Mouse (Mus musculus): ENCODE measurements around the gene Gm21970.

The Gm21970 gene

GRCm38 (mm10) chr16:91373473-91374252, 17.9 kb upstream of the Gm21970 start:
- peak; percentile 24 for DNase-seq

- no peak for DNase-seq
Observed at GRCm38 (mm10) chr16:91374253-91374634, 17.3 kb upstream of the Gm21970 start.

GRCm38 (mm10) chr16:91376701-91377100, 14.8 kb upstream of the Gm21970 start:
- no peak for DNase-seq

GRCm38 (mm10) chr16:91378431-91378986, 13.0 kb upstream of the Gm21970 start:
- DNase-seq: no peak

- DNase-seq: no peak
Observed at GRCm38 (mm10) chr16:91378991-91379390, 12.5 kb upstream of the Gm21970 start.

GRCm38 (mm10) chr16:91379412-91379811, 12.1 kb upstream of the Gm21970 start:
- no peak for DNase-seq

- no peak for DNase-seq
Observed at GRCm38 (mm10) chr16:91380151-91380550, 11.4 kb upstream of the Gm21970 start.

GRCm38 (mm10) chr16:91381606-91382005, 9.9 kb upstream of the Gm21970 start:
- DNase-seq: no peak

GRCm38 (mm10) chr16:91382261-91382790, 9.2 kb upstream of the Gm21970 start:
- no peak for DNase-seq

- no peak for DNase-seq
Observed at GRCm38 (mm10) chr16:91384221-91384620, 7.3 kb upstream of the Gm21970 start.

GRCm38 (mm10) chr16:91385621-91386020, 5.9 kb upstream of the Gm21970 start:
- DNase-seq: no peak

- DNase-seq: no peak
Observed at GRCm38 (mm10) chr16:91386419-91387120, 5.0 kb upstream of the Gm21970 start.

- no peak for DNase-seq
Observed at GRCm38 (mm10) chr16:91387121-91387486, 4.4 kb upstream of the Gm21970 start.

GRCm38 (mm10) chr16:91390100-91390499, 1.4 kb upstream of the Gm21970 start:
- peak; percentile 43 for DNase-seq

- no peak for DNase-seq
Observed at GRCm38 (mm10) chr16:91394826-91395410, 3.4 kb downstream of the Gm21970 start.

- DNase-seq: no peak
Observed at GRCm38 (mm10) chr16:91395633-91396392, 4.3 kb downstream of the Gm21970 start.

GRCm38 (mm10) chr16:91396844-91397537, 5.5 kb downstream of the Gm21970 start:
- no peak for DNase-seq

- DNase-seq: no peak
Observed at GRCm38 (mm10) chr16:91398030-91398429, 6.5 kb downstream of the Gm21970 start.

- DNase-seq: no peak
Observed at GRCm38 (mm10) chr16:91398944-91399343, 7.4 kb downstream of the Gm21970 start.

GRCm38 (mm10) chr16:91401569-91402165, 10.1 kb downstream of the Gm21970 start:
- DNase-seq: no peak

GRCm38 (mm10) chr16:91403784-91404183, 12.3 kb downstream of the Gm21970 start:
- no peak for DNase-seq

- no peak for DNase-seq
Observed at GRCm38 (mm10) chr16:91404187-91404586, 12.7 kb downstream of the Gm21970 start.

All from thymus, postnatal 4 days (tissue).